ENCODE assay signal across 23 mouse cellular contexts in genomic region chr7:71313148-71313765, GRCm38 (mm10). TPM values are rescaled to one million over a fixed set of nuclear protein-coding genes. Genes with fewer than 3 reads are reported as not detected.
A peak's percentile ranks its signal among the peaks of the same experiment; 100 is the strongest.
DNase-seq lines count a peak whose midpoint lies in the region; ATAC-seq and TF ChIP-seq lines count a peak whose summit lies in the region.
"Had no signal": no experiment of that assay in that cellular context is flagged by ENCODE, and none has a peak within 500 bp of the region (broad histone marks: within the 10 kb centered on the region; RNA-seq: fewer than 3 reads in every experiment).

No protein-coding gene starts in this region.

- DNase-seq in heart, adult 11 months: peak; percentile 80
- DNase-seq in heart, adult 18-20 months: no peak
- DNase-seq in kidney, postnatal 0 days (ENCODE audit: low spot score): no peak
- DNase-seq in kidney, adult 8-10 months: no peak
- DNase-seq in liver, postnatal 0 days: no peak
- DNase-seq in cerebellum, postnatal 10 days: no peak
- no peak for DNase-seq in embryo, embryonic 11 days
- DNase-seq: cerebellum, adult 11 months; cerebellum, postnatal 36 days; kidney, postnatal 10 days; right cerebral cortex, postnatal 4 days; thymus, adult 2 months had no signal

- WGBS in kidney, postnatal 0 days: 74% methylated on average over 7 of the region's 7 CpGs
- WGBS in liver, postnatal 0 days (ENCODE audit: insufficient replicate concordance): 74% methylated on average over 7 of the region's 7 CpGs

- no peaks in the 10 kb centered on the region for H3K36me3 ChIP-seq in kidney, postnatal 0 days (ENCODE audit: insufficient read depth, low read length)
- no peaks in the 10 kb centered on the region for H3K36me3 ChIP-seq in liver, postnatal 0 days (replicated peaks; ENCODE audit: insufficient read depth, low read length)
- H3K36me3 ChIP-seq: forebrain, embryonic 12.5 days; limb, embryonic 15.5 days; neural tube, embryonic 13.5 days had no signal

- no peak overlapping the region for H3K4me2 ChIP-seq in kidney, postnatal 0 days (ENCODE audit: low read length)
- H3K4me2 ChIP-seq in liver, postnatal 0 days (ENCODE audit: low read depth, low read length): no peak overlapping the region
- H3K4me2 ChIP-seq: forebrain, embryonic 12.5 days; limb, embryonic 15.5 days; neural tube, embryonic 13.5 days had no signal

- H3K9me3 ChIP-seq in kidney, postnatal 0 days (replicated peaks; ENCODE audit: low read length): no peaks in the 10 kb centered on the region
- H3K9me3 ChIP-seq in liver, postnatal 0 days (ENCODE audit: low read length): no peaks in the 10 kb centered on the region
- H3K9me3 ChIP-seq: forebrain, embryonic 12.5 days; limb, embryonic 15.5 days; neural tube, embryonic 13.5 days had no signal

- H3K4me3 ChIP-seq in kidney, postnatal 0 days (replicated peaks; ENCODE audit: low read depth, low read length): no peak overlapping the region
- no peak overlapping the region for H3K4me3 ChIP-seq in liver, postnatal 0 days (ENCODE audit: low read depth, low read length)
- H3K4me3 ChIP-seq: forebrain, embryonic 12.5 days; limb, embryonic 15.5 days; neural tube, embryonic 13.5 days had no signal

- no peak; the same call in 1 of the 2 replicates for TF ChIP-seq EP300 in liver, postnatal 0 days (IDR thresholded peaks at IDR 0.05; ENCODE audit: low read depth)

- H3K27ac ChIP-seq in kidney, postnatal 0 days: peak overlapping the region; percentile 47
- H3K27ac ChIP-seq in liver, postnatal 0 days (ENCODE audit: low read depth): peak overlapping the region; percentile 5; the same call in 1 of the 2 replicates
- H3K27ac ChIP-seq: forebrain, embryonic 12.5 days; limb, embryonic 15.5 days; neural tube, embryonic 13.5 days had no signal

- H3K4me1 ChIP-seq in kidney, postnatal 0 days (replicated peaks; ENCODE audit: insufficient read depth, low read length): no peaks in the 10 kb centered on the region; the same call in 1 of the 2 replicates
- no peaks in the 10 kb centered on the region for H3K4me1 ChIP-seq in liver, postnatal 0 days (ENCODE audit: insufficient read depth)
- H3K4me1 ChIP-seq: forebrain, embryonic 12.5 days had no signal

- H3K9ac ChIP-seq in kidney, postnatal 0 days (ENCODE audit: low read depth, low read length): no peak overlapping the region
- no peak overlapping the region for H3K9ac ChIP-seq in liver, postnatal 0 days (replicated peaks)
- H3K9ac ChIP-seq: forebrain, embryonic 12.5 days; limb, embryonic 15.5 days; neural tube, embryonic 13.5 days had no signal

- H3K27me3 ChIP-seq in kidney, postnatal 0 days (ENCODE audit: insufficient read depth, low read length): no peaks in the 10 kb centered on the region
- no peaks in the 10 kb centered on the region for H3K27me3 ChIP-seq in liver, postnatal 0 days (ENCODE audit: insufficient read depth, low read length)
- H3K27me3 ChIP-seq: forebrain, embryonic 12.5 days; limb, embryonic 15.5 days; neural tube, embryonic 13.5 days had no signal

- ATAC-seq in kidney, postnatal 0 days (replicated peaks; ENCODE audit: low FRiP score, low read depth): no peak
- ATAC-seq in liver, postnatal 0 days: no peak
- peak; percentile 44; the same call in 1 of the 2 replicates for ATAC-seq in megakaryocyte progenitor cell, adult 5-6 weeks (replicated peaks; ENCODE audit: poor library complexity)

- TF ChIP-seq CTCF in kidney, postnatal 0 days (IDR thresholded peaks at IDR 0.05; ENCODE audit: low read depth): no peak
- TF ChIP-seq CTCF in liver, postnatal 0 days (IDR thresholded peaks at IDR 0.05; ENCODE audit: low read depth): no peak

RNA-seq across cellular contexts. Expression of gene Gm10295, which starts 38.0 kb away (rescaled TPM):
- not detected for total RNA-seq in heart, adult 18-20 months (2021)
- polyA plus RNA-seq in kidney, postnatal 0 days (2015; fragmentation: Nextera tagmentation; extraction: Ambion mirVana): not detected in 2 replicates
- not detected in 2 replicates for polyA plus RNA-seq in liver, postnatal 0 days (2015; fragmentation: Nextera tagmentation; extraction: Ambion mirVana)
- not detected in 2 replicates for total RNA-seq in megakaryocyte progenitor cell, adult 5-6 weeks (2015)
- total RNA-seq in megakaryocyte progenitor cell, adult 5-6 weeks (2017): not detected in 2 replicates
- total RNA-seq: hematopoietic stem cell, adult 5-6 weeks; layer of hippocampus, postnatal 10 days; left cerebral cortex, postnatal 14 days; megakaryocyte-erythroid progenitor cell, adult 5-6 weeks; monocyte, adult 5-6 weeks had no signal
- polyA plus RNA-seq: embryonic facial prominence, embryonic 14.5 days; forebrain, embryonic 12.5 days; gonadal fat pad, adult 2 months; limb, embryonic 15.5 days; neural tube, embryonic 13.5 days; thymus, adult 2 months had no signal
